Mouse (Mus musculus) lung, embryonic 15.5 days (tissue): Measurements from ENCODE around the gene Cmtm2b. TPM values are rescaled to one million over a fixed set of nuclear protein-coding genes. Genes with fewer than 3 reads are reported as not detected.

Experiments
- ATAC-seq: fragments of 200-750 bp; cut with Nextera tagmentation; 2 replicates; pipeline ENCODE4 v1.8.0; 2017; ENCODE audit warnings: moderate number of reproducible peaks, borderline replicate concordance; ENCODE audit not compliant: low FRiP score, low TSS enrichment; ENCODE audit errors: extremely low read depth
- H3K27ac ChIP-seq: fragments of 300-500 bp; sonication (generic); 2 replicates; pipeline ENCODE4 v1.5.1; 2015; ENCODE audit warnings: moderate library complexity, mild to moderate bottlenecking, inconsistent platforms
- H3K27me3 ChIP-seq: fragments of 300-500 bp; sonication (generic); 2 replicates; pipeline ENCODE4 v1.6.1; 2015; ENCODE audit warnings: inconsistent platforms
- H3K36me3 ChIP-seq: fragments of 300-500 bp; sonication (generic); 2 replicates; pipeline ENCODE4 v1.6.1; 2015; ENCODE audit warnings: inconsistent platforms
- H3K4me1 ChIP-seq: fragments of 300-500 bp; sonication (generic); 2 replicates; pipeline ENCODE4 v1.6.1; 2015; ENCODE audit warnings: inconsistent platforms
- H3K4me2 ChIP-seq: fragments of 300-500 bp; sonication (generic); 2 replicates; pipeline ENCODE4 v1.6.1; 2015; ENCODE audit warnings: inconsistent platforms, mild to moderate bottlenecking, moderate library complexity
- H3K4me3 ChIP-seq: fragments of 300-500 bp; sonication (generic); 2 replicates; pipeline ENCODE4 v1.5.1; 2015; ENCODE audit warnings: mild to moderate bottlenecking, inconsistent platforms
- H3K9ac ChIP-seq: fragments of 300-500 bp; sonication (generic); 2 replicates; pipeline ENCODE4 v1.6.1; 2015; ENCODE audit warnings: inconsistent platforms
- H3K9me3 ChIP-seq: fragments of 300-500 bp; sonication (generic); 2 replicates; pipeline ENCODE4 v1.6.1; 2016; ENCODE audit warnings: inconsistent platforms
- WGBS: fragments of 180-500 bp; shearing (Covaris S2); methylation state at CpG from one replicate; pipeline ENCODE4 v1.1.7; 2015; 5-methylcytosine and 5-hydroxymethylcytosine counted together
- polyA plus RNA-seq: library from polyadenylated mRNA; unstranded; fragments of >200 nt; fragmentation: Nextera tagmentation; extraction: Ambion mirVana; gene quantifications from 2 replicates; pipeline ENCODE4 v1.2.1, GENCODE M21; 2015

The Cmtm2b gene
- polyA plus RNA-seq, 1 experiment from 2014 or later, result not detected

GRCm38 (mm10) chr8:104333786-104334185, 11.8 kb downstream of the Cmtm2b start:
- H3K4me1 ChIP-seq, result no peaks in the 10 kb centered on the region
- H3K27ac ChIP-seq, result no peak overlapping the region
- no peak overlapping the region for H3K4me2 ChIP-seq
- 48% methylated on average over 5 of the region's 5 CpGs for WGBS
- H3K9me3 ChIP-seq, result no peaks in the 10 kb centered on the region
- no peak overlapping the region for H3K4me3 ChIP-seq
- no peak for ATAC-seq
- no peaks in the 10 kb centered on the region for H3K27me3 ChIP-seq
- no peaks in the 10 kb centered on the region for H3K36me3 ChIP-seq
- H3K9ac ChIP-seq, result no peak overlapping the region

- H3K4me2 ChIP-seq, result no peak overlapping the region
- no peaks in the 10 kb centered on the region for H3K27me3 ChIP-seq
- WGBS, result 28% methylated on average over 1 of the region's 1 CpGs
- peaks cover under 1% of the 10 kb centered on the region; the same call in 1 of the 2 replicates for H3K4me1 ChIP-seq
- H3K9ac ChIP-seq, result no peak overlapping the region
- no peak for ATAC-seq
- no peak overlapping the region for H3K27ac ChIP-seq
- no peak overlapping the region for H3K4me3 ChIP-seq
- no peaks in the 10 kb centered on the region for H3K36me3 ChIP-seq
- H3K9me3 ChIP-seq, result no peaks in the 10 kb centered on the region
Observed at GRCm38 (mm10) chr8:104334196-104334595, 12.2 kb downstream of the Cmtm2b start.

GRCm38 (mm10) chr8:104336806-104337205, 14.8 kb downstream of the Cmtm2b start:
- Histone ChIP-seq H3K4me1 (peaks cover 12% of the 10 kb centered on the region), H3K9me3 (no peaks in the 10 kb centered on the region), H3K4me3 (no peak overlapping the region), H3K4me2 (no peak overlapping the region), H3K36me3 (no peaks in the 10 kb centered on the region), H3K27me3 (no peaks in the 10 kb centered on the region), H3K27ac (no peak overlapping the region), H3K9ac (no peak overlapping the region)
- 82% methylated on average over 1 of the region's 1 CpGs for WGBS
- no peak for ATAC-seq

GRCm38 (mm10) chr8:104337890-104338289, 15.9 kb downstream of the Cmtm2b start:
- Histone ChIP-seq H3K27me3 (no peaks in the 10 kb centered on the region), H3K9ac (no peak overlapping the region), H3K4me2 (no peak overlapping the region), H3K36me3 (no peaks in the 10 kb centered on the region), H3K4me3 (no peak overlapping the region), H3K4me1 (peaks cover 22% of the 10 kb centered on the region), H3K9me3 (no peaks in the 10 kb centered on the region), H3K27ac (no peak overlapping the region)
- 47% methylated on average over 3 of the region's 3 CpGs for WGBS
- ATAC-seq, result no peak

GRCm38 (mm10) chr8:104339229-104339982, 17.4 kb downstream of the Cmtm2b start, which contains the start of gene Cmtm3:
Cmtm3 (plus strand) TSS chr8:104339410.
- Histone ChIP-seq H3K4me2 (peak within 1 kb of the TSS; percentile 87), H3K4me3 (peak within 1 kb of the TSS; percentile 68), H3K27ac (peak within 1 kb of the TSS; percentile 84), H3K9me3 (no peaks in the 10 kb centered on the region), H3K36me3 (0 out of 2 replicates have a peak, but pooled peaks cover 5% of the 10 kb centered on the region), H3K9ac (peak within 1 kb of the TSS; percentile 87), H3K4me1 (peaks cover 22% of the 10 kb centered on the region), H3K27me3 (no peaks in the 10 kb centered on the region)
- WGBS, result 12% methylated on average over 18 of the region's 18 CpGs
- no peak for ATAC-seq

- peak overlapping the region; percentile 87 for H3K4me2 ChIP-seq
- no peaks in the 10 kb centered on the region for H3K9me3 ChIP-seq
- ATAC-seq, result peak; percentile 27; the same call in 1 of the 2 replicates
- peak overlapping the region; percentile 84 for H3K27ac ChIP-seq
- H3K4me3 ChIP-seq, result peak overlapping the region; percentile 68
- peak overlapping the region; percentile 87 for H3K9ac ChIP-seq
- H3K4me1 ChIP-seq, result peaks cover 22% of the 10 kb centered on the region
- H3K27me3 ChIP-seq, result no peaks in the 10 kb centered on the region
- under 1% methylated on average over 6 of the region's 6 CpGs for WGBS
- 0 out of 2 replicates have a peak, but pooled peaks cover 7% of the 10 kb centered on the region for H3K36me3 ChIP-seq
Observed at GRCm38 (mm10) chr8:104339983-104340232, 17.9 kb downstream of the Cmtm2b start.

GRCm38 (mm10) chr8:104340233-104341105, 18.4 kb downstream of the Cmtm2b start:
- H3K4me1 ChIP-seq, result peaks cover 22% of the 10 kb centered on the region
- under 1% methylated on average over 52 of the region's 54 CpGs for whole genome bisulfite sequencing
- H3K9ac ChIP-seq, result peak overlapping the region; percentile 87
- no peaks in the 10 kb centered on the region for H3K9me3 ChIP-seq
- no peaks in the 10 kb centered on the region for H3K27me3 ChIP-seq
- peak overlapping the region; percentile 84 for H3K27ac ChIP-seq
- ATAC-seq, result peak; percentile 88
- H3K4me2 ChIP-seq, result peak overlapping the region; percentile 87
- H3K36me3 ChIP-seq, result peaks cover 12% of the 10 kb centered on the region; the same call in 1 of the 2 replicates
- H3K4me3 ChIP-seq, result peak overlapping the region; percentile 68

GRCm38 (mm10) chr8:104341106-104341561, 19.1 kb downstream of the Cmtm2b start:
- peak overlapping the region; percentile 68 for H3K4me3 ChIP-seq
- H3K9me3 ChIP-seq, result no peaks in the 10 kb centered on the region
- peak overlapping the region; percentile 87 for H3K4me2 ChIP-seq
- peaks cover 18% of the 10 kb centered on the region; the same call in 1 of the 2 replicates for H3K36me3 ChIP-seq
- peak overlapping the region; percentile 87 for H3K9ac ChIP-seq
- H3K27ac ChIP-seq, result peak overlapping the region; percentile 84
- H3K27me3 ChIP-seq, result no peaks in the 10 kb centered on the region
- ATAC-seq, result peak; percentile 70
- peaks cover 22% of the 10 kb centered on the region for H3K4me1 ChIP-seq
- 0% methylated on average over 24 of the region's 24 CpGs for WGBS

GRCm38 (mm10) chr8:104341678-104342077, 19.6 kb downstream of the Cmtm2b start:
- peaks cover 22% of the 10 kb centered on the region for H3K4me1 ChIP-seq
- no peaks in the 10 kb centered on the region for H3K27me3 ChIP-seq
- WGBS, result 39% methylated on average over 6 of the region's 6 CpGs

GRCm38 (mm10) chr8:104342426-104342825, 20.4 kb downstream of the Cmtm2b start:
- Histone ChIP-seq H3K27ac (no peak overlapping the region), H3K4me3 (no peak overlapping the region), H3K9me3 (no peaks in the 10 kb centered on the region), H3K4me1 (peaks cover 22% of the 10 kb centered on the region), H3K27me3 (no peaks in the 10 kb centered on the region), H3K9ac (no peak overlapping the region), H3K4me2 (peak overlapping the region; percentile 87; the same call in 1 of the 2 replicates), H3K36me3 (peaks cover 30% of the 10 kb centered on the region; the same call in 1 of the 2 replicates)
- WGBS, result 61% methylated on average over 5 of the region's 5 CpGs
- no peak for ATAC-seq

More at GRCm38 (mm10) chr8:104341678-104342077, 19.6 kb downstream of the Cmtm2b start:
- H3K9ac ChIP-seq, result peak overlapping the region; percentile 87
- H3K27ac ChIP-seq, result peak overlapping the region; percentile 31; the same call in 1 of the 2 replicates
- H3K9me3 ChIP-seq, result no peaks in the 10 kb centered on the region
- H3K4me2 ChIP-seq, result peak overlapping the region; percentile 87
- H3K4me3 ChIP-seq, result peak overlapping the region; percentile 68
- ATAC-seq, result no peak
- H3K36me3 ChIP-seq, result peaks cover 23% of the 10 kb centered on the region; the same call in 1 of the 2 replicates

GRCm38 (mm10) chr8:104343957-104344356, 21.9 kb downstream of the Cmtm2b start:
- Histone ChIP-seq H3K9me3 (no peaks in the 10 kb centered on the region), H3K9ac (no peak overlapping the region), H3K27me3 (no peaks in the 10 kb centered on the region), H3K4me3 (no peak overlapping the region), H3K36me3 (peaks cover 35% of the 10 kb centered on the region), H3K4me2 (no peak overlapping the region), H3K27ac (no peak overlapping the region), H3K4me1 (peaks cover 22% of the 10 kb centered on the region)
- 9% methylated on average over 7 of the region's 7 CpGs for WGBS
- ATAC-seq, result no peak
